Mouse (Mus musculus): ENCODE measurements around the gene Zdhhc18. TPM values are rescaled to one million over a fixed set of nuclear protein-coding genes. Genes with fewer than 3 reads are reported as not detected.
A peak's percentile ranks its signal among the peaks of the same experiment; 100 is the strongest.

The Zdhhc18 gene
- total RNA-seq, 1 experiment = 39.0 TPM

GRCm38 (mm10) chr4:133592570-133592969 is 57.4 kb downstream of the Zdhhc18 start:
- Histone ChIP-seq H3K27ac (ENCODE audit: insufficient read depth, low read depth, low read length, poor library complexity, severe bottlenecking) (no peak overlapping the region), H3K36me3 (ENCODE audit: control insufficient read depth, insufficient read depth, low read length, poor library complexity, severe bottlenecking) (peaks cover 28% of the 10 kb centered on the region), H3K9me3 (ENCODE audit: control insufficient read depth, insufficient read depth, low read depth, low read length) (no peaks in the 10 kb centered on the region), H3K4me1 (ENCODE audit: control insufficient read depth in 2 of 2, insufficient read depth in 2 of 2, low read length in 2 of 2, poor library complexity in 1 of 2) (peaks cover 0 to 10% of the 10 kb centered on the region in 2 experiments; a peak in 2 of 4 replicates), H3K9ac (ENCODE audit: insufficient read depth, low read depth, low read length, poor library complexity, severe bottlenecking) (peak overlapping the region; percentile 45; the same call in 1 of the 2 replicates), H3K4me3 (ENCODE audit: insufficient read depth in 1 of 2, low read depth in 1 of 2, low read length in 2 of 2, poor library complexity in 1 of 2, severe bottlenecking in 1 of 2) (no peak overlapping the region)
- in situ Hi-C loops (cut with MboI; ENCODE audit: low sequenced_read_pairs in 2 of 2, unreplicated experiment in 2 of 2) = loop anchor here (5.0 to 25.0 kb wide), 2 partner anchors 235 to 245 kb away; no protein-coding TSS in a partner anchor
- no peak for DNase-seq (ENCODE audit: low read depth, low spot score)
- TF ChIP-seq CHD2 (IDR thresholded peaks at IDR 0.05; ENCODE audit: low read depth, low read length) (no peak), ZNF384 (IDR thresholded peaks at IDR 0.05; ENCODE audit: low read depth, low read length) (no peak), MAFK (IDR thresholded peaks at IDR 0.05; ENCODE audit: insufficient read depth, low read depth, low read length) (no peak), HCFC1 (IDR thresholded peaks at IDR 0.05; ENCODE audit: borderline replicate concordance, insufficient read depth, low read length) (no peak), ZC3H11A (IDR thresholded peaks at IDR 0.05; ENCODE audit: borderline replicate concordance, low read depth, low read length) (no peak; the same call in 1 of the 2 replicates)

- H3K36me3 ChIP-seq (ENCODE audit: control insufficient read depth, insufficient read depth, low read length, poor library complexity, severe bottlenecking) = peaks cover 51% of the 10 kb centered on the region
- H3K27ac ChIP-seq (ENCODE audit: insufficient read depth, low read depth, low read length, poor library complexity, severe bottlenecking) = peak within 1 kb of the TSS; percentile 63
- H3K4me3 ChIP-seq (ENCODE audit: insufficient read depth in 1 of 2, low read depth in 1 of 2, low read length in 2 of 2, poor library complexity in 1 of 2, severe bottlenecking in 1 of 2) = peak within 1 kb of the TSS; percentile 74 to 100
- in situ Hi-C loops (cut with MboI; ENCODE audit: low sequenced_read_pairs in 2 of 2, unreplicated experiment in 2 of 2) = loop anchor here in 1 of 2 experiments (25.0 kb wide), 1 partner anchor 253 kb away; no protein-coding TSS in a partner anchor
- DNase-seq (ENCODE audit: low read depth, low spot score) = peak; percentile 75
- no peaks in the 10 kb centered on the region for H3K9me3 ChIP-seq (ENCODE audit: control insufficient read depth, insufficient read depth, low read depth, low read length)
- peak within 1 kb of the TSS; percentile 83 for H3K9ac ChIP-seq (ENCODE audit: insufficient read depth, low read depth, low read length, poor library complexity, severe bottlenecking)
- TF ChIP-seq MAFK (IDR thresholded peaks at IDR 0.05; ENCODE audit: insufficient read depth, low read depth, low read length) = no peak
- TF ChIP-seq CHD2 (IDR thresholded peaks at IDR 0.05; ENCODE audit: low read depth, low read length) = no peak
- TF ChIP-seq HCFC1 (IDR thresholded peaks at IDR 0.05; ENCODE audit: borderline replicate concordance, insufficient read depth, low read length) = no peak
- TF ChIP-seq ZC3H11A (IDR thresholded peaks at IDR 0.05; ENCODE audit: borderline replicate concordance, low read depth, low read length) = no peak
- TF ChIP-seq ZNF384 (IDR thresholded peaks at IDR 0.05; ENCODE audit: low read depth, low read length) = no peak
- H3K4me1 ChIP-seq (ENCODE audit: control insufficient read depth in 2 of 2, insufficient read depth in 2 of 2, low read length in 2 of 2, poor library complexity in 1 of 2) = peaks cover 0 to 8% of the 10 kb centered on the region in 2 experiments; a peak in 2 of 4 replicates
Measured at GRCm38 (mm10) chr4:133584059-133584951, 65.6 kb downstream of the Zdhhc18 start, which contains the start of gene Gpn2. Gene Gpn2 (plus strand): TSS chr4:133584362.

- no peaks in the 10 kb centered on the region for H3K9me3 ChIP-seq (ENCODE audit: control insufficient read depth, insufficient read depth, low read depth, low read length)
- TF ChIP-seq MAFK (IDR thresholded peaks at IDR 0.05; ENCODE audit: insufficient read depth, low read depth, low read length) (no peak), ZNF384 (IDR thresholded peaks at IDR 0.05; ENCODE audit: low read depth, low read length) (no peak), HCFC1 (IDR thresholded peaks at IDR 0.05; ENCODE audit: borderline replicate concordance, insufficient read depth, low read length) (no peak), CHD2 (IDR thresholded peaks at IDR 0.05; ENCODE audit: low read depth, low read length) (no peak)
- peak overlapping the region; percentile 83 for H3K9ac ChIP-seq (ENCODE audit: insufficient read depth, low read depth, low read length, poor library complexity, severe bottlenecking)
- peak overlapping the region; percentile 74 to 100 for H3K4me3 ChIP-seq (ENCODE audit: insufficient read depth in 1 of 2, low read depth in 1 of 2, low read length in 2 of 2, poor library complexity in 1 of 2, severe bottlenecking in 1 of 2)
- in situ Hi-C loops (cut with MboI; ENCODE audit: low sequenced_read_pairs in 2 of 2, unreplicated experiment in 2 of 2) = loop anchor here in 1 of 2 experiments (25.0 kb wide), 1 partner anchor 254 kb away; no protein-coding TSS in a partner anchor
- no peak for DNase-seq (ENCODE audit: low read depth, low spot score)
- H3K36me3 ChIP-seq (ENCODE audit: control insufficient read depth, insufficient read depth, low read length, poor library complexity, severe bottlenecking) = peaks cover 50% of the 10 kb centered on the region
- H3K4me1 ChIP-seq (ENCODE audit: control insufficient read depth in 2 of 2, insufficient read depth in 2 of 2, low read length in 2 of 2, poor library complexity in 1 of 2) = peaks cover 0 to 8% of the 10 kb centered on the region in 2 experiments; a peak in 2 of 4 replicates
- peak overlapping the region; percentile 63; the same call in 1 of the 2 replicates for H3K27ac ChIP-seq (ENCODE audit: insufficient read depth, low read depth, low read length, poor library complexity, severe bottlenecking)
Measured at GRCm38 (mm10) chr4:133583690-133584058, 66.3 kb downstream of the Zdhhc18 start.

- Histone ChIP-seq H3K9ac (ENCODE audit: insufficient read depth, low read depth, low read length, poor library complexity, severe bottlenecking) (peak overlapping the region; percentile 50; the same call in 1 of the 2 replicates), H3K4me3 (ENCODE audit: insufficient read depth in 1 of 2, low read depth in 1 of 2, low read length in 2 of 2, poor library complexity in 1 of 2, severe bottlenecking in 1 of 2) (peak overlapping the region; percentile 9 to 35; a peak in 1 of 4 replicates), H3K9me3 (ENCODE audit: control insufficient read depth, insufficient read depth, low read depth, low read length) (no peaks in the 10 kb centered on the region), H3K27ac (ENCODE audit: insufficient read depth, low read depth, low read length, poor library complexity, severe bottlenecking) (peak overlapping the region; percentile 26; the same call in 1 of the 2 replicates), H3K36me3 (ENCODE audit: control insufficient read depth, insufficient read depth, low read length, poor library complexity, severe bottlenecking) (peaks cover 23% of the 10 kb centered on the region), H3K4me1 (ENCODE audit: control insufficient read depth in 2 of 2, insufficient read depth in 2 of 2, low read length in 2 of 2, poor library complexity in 1 of 2) (peaks cover 0 to 4% of the 10 kb centered on the region in 2 experiments; a peak in 2 of 4 replicates)
- peak; percentile 66 for DNase-seq (ENCODE audit: low read depth, low spot score)
- in situ Hi-C loops (cut with MboI; ENCODE audit: low sequenced_read_pairs in 2 of 2, unreplicated experiment in 2 of 2) = loop anchor here in 1 of 2 experiments (25.0 kb wide), 1 partner anchor 259 kb away; no protein-coding TSS in a partner anchor
- TF ChIP-seq ZNF384 (IDR thresholded peaks at IDR 0.05; ENCODE audit: low read depth, low read length) (no peak), CHD2 (IDR thresholded peaks at IDR 0.05; ENCODE audit: low read depth, low read length) (no peak), ZC3H11A (IDR thresholded peaks at IDR 0.05; ENCODE audit: borderline replicate concordance, low read depth, low read length) (no peak), MAFK (IDR thresholded peaks at IDR 0.05; ENCODE audit: insufficient read depth, low read depth, low read length) (no peak), HCFC1 (IDR thresholded peaks at IDR 0.05; ENCODE audit: borderline replicate concordance, insufficient read depth, low read length) (no peak)
Measured at GRCm38 (mm10) chr4:133577983-133578382, 72.0 kb downstream of the Zdhhc18 start.
